Mouse (Mus musculus) spleen, postnatal 10 days (tissue): ENCODE measurements around the gene Susd6.

ENCODE experiments used
- DNase-seq, 2 experiments: peaks; one replicate each; pipeline ENCODE4 v3.0.0; 2021 to 2022; ENCODE audit warnings: low spot score in 2 of 2

Gene Susd6

GRCm38 (mm10) chr12:80928881-80929280 lies 138.6 kb downstream of the Susd6 start:
- DNase-seq = no peak

DNA sequence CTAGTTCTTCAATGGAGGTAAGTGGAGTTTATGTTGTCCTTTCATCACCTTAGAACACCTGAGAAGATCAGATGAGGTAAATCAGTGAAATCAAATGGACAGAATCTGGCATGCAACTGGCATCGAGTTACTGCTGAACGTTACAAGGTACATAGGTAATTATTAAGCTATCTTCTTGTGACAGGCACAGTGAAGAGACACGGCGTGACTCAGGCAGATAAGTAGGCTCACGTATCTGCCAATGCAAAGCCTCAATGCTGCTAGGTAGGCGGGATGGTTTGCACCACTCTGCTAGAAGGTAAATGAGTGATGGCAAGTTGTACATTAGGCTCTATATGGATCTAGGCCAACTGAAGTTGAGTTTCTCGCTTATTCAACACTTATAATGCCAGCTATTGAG lies 139.8 kb downstream of the Susd6 start:
- no peak for DNase-seq
